Mouse (Mus musculus) heart, postnatal 4 days (tissue): ENCODE measurements at regions not wholly inside any gene's neighbourhood (a gene's known extent, or its start where the extent isn't known, plus 50 kb on each side); places are given as distances from the start of the nearest gene placed in this dataset.
"Not testable (repeated sequence)": the region's sequence is repeated elsewhere in the genome, so short reads cannot be mapped to it uniquely, and the experiment has no call there.

Source experiments
- DNase-seq: peaks from one replicate; pipeline ENCODE4 v3.0.0; 2021

DNA sequence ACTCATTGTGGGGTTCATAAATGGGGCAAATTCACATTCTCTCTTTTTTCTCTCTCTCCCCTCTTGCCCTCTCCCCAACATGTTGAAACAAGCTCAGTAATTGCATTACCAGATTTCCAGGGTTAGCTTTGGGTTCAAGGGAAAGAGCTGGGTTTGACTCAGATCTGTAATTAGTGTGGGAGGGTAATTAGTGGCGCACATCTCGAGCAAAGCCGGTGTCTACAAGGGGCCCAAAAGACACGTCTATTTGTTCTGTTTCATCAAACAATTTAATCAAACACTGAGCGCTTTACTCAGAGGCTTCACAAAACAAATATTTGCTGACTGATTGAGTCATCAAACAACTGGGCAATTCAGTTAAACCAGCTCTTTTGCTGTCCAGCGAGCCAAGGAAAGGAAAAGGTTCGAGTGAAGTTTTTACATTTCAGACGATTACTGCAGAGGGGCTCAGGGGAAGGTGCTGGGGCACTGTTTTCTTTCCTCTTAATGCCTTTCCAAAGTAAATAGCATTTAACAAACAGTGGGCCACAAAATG lies 193.6 kb upstream of the Six2 start:
- DNase-seq, result no peak

GRCm38 (mm10) chr17:85881046-85881445 lies 193.0 kb upstream of the Six2 start:
- no peak for DNase-seq

- peak; percentile 35 for DNase-seq
Observed at GRCm38 (mm10) chr17:85877426-85877825, 189.4 kb upstream of the Six2 start.

- peak; percentile 49 for DNase-seq
Observed at GRCm38 (mm10) chr17:85876853-85877252, 188.8 kb upstream of the Six2 start.

- no peak for DNase-seq
Observed at GRCm38 (mm10) chr17:85873853-85874586, 185.9 kb upstream of the Six2 start.

DNA sequence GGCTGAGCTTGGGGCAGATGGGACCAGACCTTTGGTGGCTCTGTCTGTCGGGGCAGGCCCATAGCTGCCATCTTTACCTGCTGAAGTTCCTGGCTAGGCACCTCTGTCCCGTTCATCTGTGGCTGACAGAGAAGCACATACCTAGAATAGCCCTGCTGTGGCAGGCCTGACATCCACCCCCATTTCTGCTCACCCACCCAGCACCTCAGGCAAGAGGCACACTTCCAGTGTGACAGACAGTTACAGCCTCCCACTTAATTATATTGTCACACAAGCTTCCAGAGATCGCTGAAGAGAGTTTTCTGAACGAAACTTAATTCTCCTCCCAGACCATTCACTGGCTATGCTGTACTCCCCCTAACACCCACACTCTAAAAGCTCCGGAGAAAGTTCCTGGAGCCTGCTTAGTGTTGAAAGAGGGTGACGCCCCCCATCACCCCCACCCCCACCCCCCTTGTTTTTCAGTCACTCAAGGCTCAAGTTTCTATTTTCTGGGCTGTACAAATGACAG lies 184.9 kb upstream of the Six2 start:
- DNase-seq, result no peak

DNA sequence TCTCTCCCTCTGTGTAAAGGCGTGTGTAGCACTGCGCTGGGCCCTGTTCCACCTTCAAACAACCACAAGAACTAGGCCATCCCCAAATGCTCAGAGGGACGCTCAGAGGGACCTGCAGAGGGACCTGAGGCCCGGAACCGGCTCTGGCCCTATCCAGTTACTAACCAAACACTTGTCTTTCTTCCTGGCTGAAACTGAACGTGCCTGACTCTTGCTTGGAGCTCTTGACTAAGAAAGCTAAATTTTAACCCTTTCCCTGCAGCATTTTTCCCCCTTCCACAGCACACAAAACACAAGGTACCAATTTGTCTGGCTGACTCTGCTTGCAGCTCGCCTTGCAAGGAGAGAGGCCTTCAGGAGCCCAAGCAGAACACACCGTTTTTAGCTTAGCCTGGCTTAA lies 182.3 kb upstream of the Six2 start:
- no peak for DNase-seq

- DNase-seq, result no peak
Observed at GRCm38 (mm10) chr17:85869179-85869578, 181.1 kb upstream of the Six2 start.

GRCm38 (mm10) chr17:85867945-85868616 lies 180.0 kb upstream of the Six2 start:
- no peak for DNase-seq

GRCm38 (mm10) chr17:85866581-85866980 lies 178.5 kb upstream of the Six2 start:
- no peak for DNase-seq

DNA sequence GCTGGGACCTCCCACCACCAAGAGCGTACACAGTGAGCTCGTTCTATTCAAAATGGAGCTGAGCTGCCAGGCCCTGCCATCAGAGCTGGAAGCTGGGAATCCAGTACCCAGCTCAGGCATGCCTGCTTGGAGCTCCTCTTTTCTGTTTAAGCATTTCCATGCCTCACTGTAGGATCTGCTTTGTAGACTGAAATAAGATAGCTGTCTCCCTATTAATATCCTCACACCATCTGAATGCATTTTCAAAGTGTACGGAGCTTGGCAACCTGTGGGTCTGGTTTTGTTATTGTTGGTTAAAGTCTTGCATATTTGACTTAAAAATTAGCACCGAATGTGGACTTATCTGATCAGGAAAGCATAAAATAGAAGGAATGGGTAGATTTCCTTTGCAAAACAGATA lies 177.9 kb upstream of the Six2 start:
- no peak for DNase-seq

GRCm38 (mm10) chr17:85861328-85861727 lies 173.3 kb upstream of the Six2 start:
- DNase-seq, result no peak

- DNase-seq, result no peak
Observed at GRCm38 (mm10) chr17:85860797-85861196, 172.7 kb upstream of the Six2 start.

- DNase-seq, result no peak
Observed at GRCm38 (mm10) chr17:85859926-85860707, 172.0 kb upstream of the Six2 start.

DNA sequence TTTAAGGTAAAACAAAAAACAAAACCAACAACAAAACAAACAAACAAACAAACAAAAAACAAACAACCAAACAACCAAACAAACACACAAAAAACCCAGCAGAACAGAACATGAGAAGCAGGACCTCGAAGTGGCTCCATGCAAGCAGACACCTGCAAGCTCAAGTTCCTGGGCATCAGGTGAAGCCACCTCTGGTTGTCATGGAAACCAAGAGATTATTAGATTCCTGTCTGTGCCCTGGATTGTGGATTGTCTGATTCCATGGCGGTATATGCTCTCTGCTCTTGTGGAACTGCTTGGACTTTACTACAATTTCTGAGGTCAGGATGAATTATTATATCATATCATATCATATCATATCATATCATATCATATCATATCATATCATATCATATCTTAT lies 170.4 kb upstream of the Six2 start:
- no peak for DNase-seq

DNA sequence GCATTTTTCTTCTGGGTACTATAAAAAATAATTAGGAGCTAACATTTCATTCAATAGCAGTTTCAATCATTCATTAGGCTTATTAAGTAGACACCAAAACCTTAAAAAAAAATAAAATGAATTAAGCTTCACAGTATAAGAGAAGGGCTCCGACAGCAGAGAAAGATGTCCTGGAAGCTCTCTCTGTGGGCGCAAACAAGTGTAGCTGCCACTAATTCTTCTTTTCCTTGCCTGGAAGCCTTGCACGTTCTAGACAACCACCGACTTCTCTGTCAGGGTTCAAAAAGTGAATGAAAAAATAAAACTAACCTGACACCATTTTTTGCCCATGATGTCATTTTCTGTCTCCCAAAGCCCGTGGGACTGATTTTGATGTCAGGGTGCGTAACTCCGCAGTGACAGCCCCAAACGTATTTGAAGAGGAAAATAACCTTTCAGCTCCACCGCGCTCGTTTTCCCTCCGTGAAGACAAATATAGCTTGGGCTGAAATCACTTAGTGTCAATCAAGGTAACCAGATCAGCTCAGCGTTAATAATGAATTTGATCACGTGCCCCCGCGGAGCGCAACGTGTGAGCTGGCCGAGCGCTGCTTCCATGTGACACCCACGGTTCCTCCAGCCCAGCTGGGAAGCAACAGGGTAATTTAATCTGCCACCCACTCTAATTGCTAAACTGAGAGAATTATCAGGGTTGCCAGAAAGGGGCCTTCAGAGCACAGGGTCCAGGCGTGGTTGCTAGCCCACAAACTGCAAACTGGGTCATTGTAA lies 169.8 kb upstream of the Six2 start:
- DNase-seq, result peak; percentile 23

DNA sequence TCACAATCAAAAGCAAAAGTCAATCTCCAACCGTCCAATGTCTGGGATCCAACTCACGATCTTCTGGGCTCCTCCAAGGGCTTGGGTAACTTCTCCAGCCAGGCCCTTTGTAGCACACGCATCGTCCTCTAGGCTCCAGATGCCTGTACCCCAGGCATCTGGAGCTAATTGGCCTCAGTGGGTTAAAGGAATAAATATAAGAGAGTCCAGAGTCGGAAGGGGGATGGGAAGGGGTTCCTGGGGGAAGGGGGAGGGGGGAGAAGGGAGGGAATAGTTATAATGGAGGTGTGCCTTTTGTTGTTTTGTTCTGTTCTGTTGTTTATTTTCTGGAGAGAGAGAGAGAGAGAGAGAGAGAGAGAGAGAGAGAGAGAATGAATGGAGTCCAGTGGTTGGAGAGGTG lies 168.8 kb upstream of the Six2 start:
- DNase-seq, result not testable (repeated sequence)

- DNase-seq, result no peak
Observed at GRCm38 (mm10) chr17:85853156-85853555, 165.1 kb upstream of the Six2 start.

GRCm38 (mm10) chr17:85848526-85848925 lies 160.5 kb upstream of the Six2 start:
- DNase-seq, result no peak

DNA sequence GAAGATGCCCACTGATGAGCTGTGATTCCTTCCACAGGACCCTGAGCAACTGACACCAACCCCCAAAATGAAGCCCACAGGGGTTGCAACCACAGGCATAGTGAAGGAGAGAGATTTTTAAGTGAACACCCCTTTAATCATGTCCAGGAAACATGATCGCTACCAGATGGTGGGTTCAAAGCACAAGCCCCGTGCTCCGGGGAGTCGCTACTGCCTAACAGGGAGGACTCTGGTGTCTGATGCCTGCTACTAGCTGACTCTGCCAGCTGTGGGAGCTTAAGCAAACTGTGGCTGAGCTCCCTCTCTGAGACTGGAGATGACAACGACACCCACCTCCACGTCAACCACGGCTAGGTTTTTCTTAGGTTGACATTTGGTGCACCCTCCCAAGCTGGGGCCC lies 159.7 kb upstream of the Six2 start:
- no peak for DNase-seq

DNA sequence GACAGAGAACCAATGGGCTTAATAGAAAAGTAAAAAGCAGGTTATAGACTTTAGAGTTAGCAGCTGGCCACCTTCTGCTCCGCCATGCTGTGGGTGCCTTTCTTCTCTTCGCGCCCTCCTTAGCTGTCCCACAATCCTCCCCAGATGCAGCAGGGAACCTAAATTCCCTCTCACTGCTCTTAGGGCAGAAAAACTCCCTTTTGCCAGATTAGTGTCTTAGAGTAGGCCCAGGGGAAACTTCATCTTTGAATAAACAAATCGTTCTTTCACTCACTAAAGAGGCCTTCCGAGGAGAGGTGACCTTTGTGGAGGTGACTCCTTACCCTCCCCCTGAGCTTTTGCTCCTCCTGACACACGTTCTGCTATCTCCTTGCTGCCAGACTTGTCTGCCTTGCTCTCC lies 157.0 kb upstream of the Six2 start:
- no peak for DNase-seq

DNA sequence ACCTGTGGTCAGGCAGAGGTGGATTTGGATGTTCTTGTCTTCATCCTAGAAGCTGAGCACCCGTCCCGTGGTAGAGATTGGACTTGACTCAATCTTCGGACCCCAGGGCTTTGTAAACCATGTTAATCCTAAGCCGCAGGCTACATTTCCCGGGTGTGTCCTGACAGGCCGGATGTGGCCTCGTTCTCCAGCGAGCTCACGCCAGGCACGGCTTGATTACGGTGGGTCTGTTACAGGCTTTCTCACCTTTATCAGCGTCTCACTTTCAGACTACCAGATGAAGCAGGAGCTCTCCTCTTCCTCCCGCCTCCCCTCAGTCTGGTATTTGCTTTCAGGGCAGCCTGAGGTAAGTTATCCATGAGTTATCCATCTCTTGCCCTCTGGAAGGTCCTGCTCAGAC lies 156.4 kb upstream of the Six2 start:
- DNase-seq, result no peak
